Mouse (Mus musculus) ZHBTc4 (cell line): ENCODE measurements around the gene Wbp2.
A peak's percentile ranks its signal among the peaks of the same experiment; 100 is the strongest.
"Not testable (repeated sequence)": the region's sequence is repeated elsewhere in the genome, so short reads cannot be mapped to it uniquely, and the experiment has no call there.

Experiments used
- DNase-seq: peaks from one replicate; pipeline ENCODE4 v3.0.0-alpha.2; 2011; ENCODE audit warnings: low read depth, low spot score

The Wbp2 gene

GRCm38 (mm10) chr11:116109441-116110081 lies 22.8 kb upstream of the Wbp2 start:
- DNase-seq, result peak; percentile 62

DNA sequence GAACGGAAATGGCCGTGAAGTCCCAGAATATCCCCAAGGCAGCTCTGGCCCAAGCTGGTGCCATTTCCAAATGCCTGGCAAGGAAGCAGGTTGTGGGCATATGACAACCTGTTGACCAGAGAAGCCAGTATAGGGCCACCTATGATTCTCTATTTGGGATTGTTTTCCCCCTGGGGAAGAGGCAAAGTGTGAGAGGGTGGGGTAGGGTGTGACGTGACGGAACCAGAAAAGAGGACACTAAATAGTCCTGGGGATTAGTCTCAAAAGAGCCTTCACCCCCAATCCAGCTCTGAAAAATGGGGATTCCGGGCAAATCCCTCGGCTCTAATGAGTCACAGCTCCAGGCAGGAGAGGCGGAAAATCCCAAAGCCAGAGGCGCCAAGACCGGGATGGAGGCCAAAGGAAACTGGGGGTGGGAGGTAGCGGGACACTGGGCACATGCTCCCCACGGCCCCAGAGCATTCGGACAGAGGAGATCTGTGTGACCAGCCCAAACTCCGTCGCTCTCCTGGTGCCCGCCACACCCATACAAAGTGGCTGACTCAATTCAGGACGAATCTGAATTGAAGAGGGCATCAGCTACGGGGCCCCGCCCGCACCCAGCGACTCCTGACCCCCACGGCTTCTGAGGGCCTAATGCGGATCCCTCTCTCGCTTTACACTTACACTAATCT lies 21.8 kb upstream of the Wbp2 start:
- no peak for DNase-seq

GRCm38 (mm10) chr11:116107777-116108285 lies 21.0 kb upstream of the Wbp2 start:
- DNase-seq, result peak; percentile 36

DNA sequence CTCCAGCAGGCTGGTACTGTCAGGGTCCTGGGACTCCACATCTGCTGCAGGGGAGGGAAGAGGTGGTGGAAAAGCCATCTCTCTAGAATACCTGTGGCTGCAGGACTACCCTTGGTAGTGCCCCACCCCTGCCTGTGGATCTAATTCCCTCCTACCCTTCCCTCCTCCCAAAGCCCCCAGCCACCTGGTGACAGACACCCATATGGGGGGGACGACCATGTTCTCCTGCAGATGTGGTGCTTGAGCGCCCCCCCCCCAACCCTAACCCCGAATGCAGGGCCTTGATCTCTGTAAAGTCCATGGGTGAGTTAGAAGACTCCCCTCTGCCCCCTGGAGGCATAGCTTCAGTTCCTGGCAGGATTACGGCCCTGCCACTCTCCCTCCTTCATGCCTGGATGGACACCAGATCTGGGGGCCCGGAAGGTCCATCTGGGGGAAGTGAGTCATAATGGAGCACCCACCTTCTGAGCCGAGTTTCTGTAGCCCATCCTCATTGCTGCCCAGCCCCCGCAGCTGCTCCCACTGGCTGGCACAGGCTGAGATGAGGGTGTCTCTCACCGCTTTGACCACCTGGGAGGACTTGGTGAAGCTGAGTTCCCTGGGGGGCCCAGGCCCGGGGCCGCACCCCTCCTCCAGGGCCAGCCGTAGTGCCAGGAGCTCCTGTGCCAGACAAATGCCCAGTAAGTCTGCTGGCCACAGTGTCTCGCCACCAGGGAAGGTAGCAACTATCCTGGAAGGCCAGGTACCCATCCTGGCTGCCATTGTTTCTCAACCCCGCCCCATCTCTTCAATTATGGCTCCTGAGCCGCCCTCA lies 20.4 kb upstream of the Wbp2 start:
- DNase-seq, result no peak

DNA sequence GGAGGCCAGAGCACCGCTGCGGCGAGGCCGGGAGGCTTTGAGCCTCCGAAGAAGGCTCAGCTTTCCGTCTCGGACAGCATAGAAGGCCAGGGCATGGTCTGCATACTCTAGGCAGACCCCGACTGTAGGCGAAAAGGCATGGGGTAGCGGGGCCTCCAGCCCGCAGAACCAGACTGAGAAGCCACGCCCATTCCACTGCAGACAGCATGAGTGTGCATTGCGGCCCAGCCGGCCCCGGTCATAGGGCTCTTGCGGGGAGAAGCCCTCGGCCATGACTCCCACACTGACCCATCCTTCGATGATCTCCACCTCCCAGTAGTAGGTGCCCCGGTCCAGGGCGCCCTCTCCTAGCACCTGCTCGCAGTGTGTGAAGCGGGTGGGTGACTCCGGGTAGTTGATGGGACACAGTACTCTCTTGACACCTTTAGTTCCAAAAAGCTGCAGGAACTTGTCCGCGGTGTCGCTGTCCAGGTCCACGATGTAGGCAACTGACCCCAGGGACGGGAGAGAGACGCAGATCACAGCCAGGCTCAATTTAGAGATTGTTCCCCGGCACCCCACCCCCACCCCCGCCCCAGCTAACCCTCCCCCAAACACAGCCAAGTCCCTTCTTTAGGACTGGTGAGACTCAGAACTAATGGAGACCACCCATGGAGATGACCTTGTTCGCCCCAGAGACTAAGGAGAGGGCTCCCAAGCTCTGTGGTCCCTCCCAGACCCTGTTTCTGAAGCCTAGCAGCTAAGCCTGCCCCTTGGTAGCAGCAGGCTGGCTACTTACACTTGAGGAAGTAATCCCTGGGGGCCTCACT lies 19.6 kb upstream of the Wbp2 start:
- DNase-seq, result peak; percentile 80

GRCm38 (mm10) chr11:116105065-116105464 lies 18.3 kb upstream of the Wbp2 start:
- no peak for DNase-seq

- DNase-seq, result peak; percentile 89
Measured at GRCm38 (mm10) chr11:116104006-116104646, 17.3 kb upstream of the Wbp2 start.

- DNase-seq, result no peak
Measured at GRCm38 (mm10) chr11:116103572-116103971, 16.8 kb upstream of the Wbp2 start.

DNA sequence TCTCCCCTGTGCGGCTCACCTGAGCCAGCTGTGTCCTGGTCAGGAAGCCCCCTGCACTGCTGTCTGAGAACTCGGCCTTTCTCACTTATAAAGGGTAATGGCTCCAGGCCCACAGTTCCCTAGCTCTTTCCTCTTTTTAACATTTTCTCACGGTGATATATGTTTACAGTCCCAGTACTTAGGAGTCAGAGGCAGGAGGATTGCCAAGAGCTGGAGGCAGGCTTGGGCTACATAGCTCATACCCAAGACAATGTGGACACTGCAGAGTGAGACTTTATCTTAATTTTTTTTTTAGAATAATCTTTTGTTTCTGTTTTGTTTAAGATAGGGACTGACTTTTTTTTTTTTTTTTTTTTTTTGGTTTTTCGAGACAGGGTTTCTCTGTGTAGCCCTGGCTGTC lies 15.7 kb upstream of the Wbp2 start:
- DNase-seq, result no peak

GRCm38 (mm10) chr11:116101931-116102381 lies 15.2 kb upstream of the Wbp2 start:
- peak; percentile 37 for DNase-seq

GRCm38 (mm10) chr11:116100839-116101238 lies 14.0 kb upstream of the Wbp2 start:
- DNase-seq, result no peak

DNA sequence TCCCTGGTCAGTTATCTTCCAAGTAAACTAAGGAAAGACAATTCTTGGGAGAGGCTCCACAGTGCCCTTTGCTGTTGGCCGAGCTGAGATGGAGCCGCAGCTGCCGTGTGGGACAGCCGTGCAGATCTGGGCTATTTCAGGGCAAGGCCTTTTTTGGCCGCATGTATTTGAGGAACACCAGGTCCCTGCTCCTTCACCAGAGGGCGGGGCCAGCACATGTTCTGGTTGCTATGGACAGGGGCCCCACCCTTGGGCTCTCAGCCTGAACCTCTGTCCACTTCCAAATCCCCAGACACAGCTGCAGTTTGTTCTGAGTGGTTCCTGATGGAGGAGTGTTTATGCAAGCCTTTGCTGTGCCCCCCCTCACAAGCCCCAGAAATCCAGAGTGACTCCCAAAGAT lies 13.6 kb upstream of the Wbp2 start:
- peak; percentile 26 for DNase-seq

DNA sequence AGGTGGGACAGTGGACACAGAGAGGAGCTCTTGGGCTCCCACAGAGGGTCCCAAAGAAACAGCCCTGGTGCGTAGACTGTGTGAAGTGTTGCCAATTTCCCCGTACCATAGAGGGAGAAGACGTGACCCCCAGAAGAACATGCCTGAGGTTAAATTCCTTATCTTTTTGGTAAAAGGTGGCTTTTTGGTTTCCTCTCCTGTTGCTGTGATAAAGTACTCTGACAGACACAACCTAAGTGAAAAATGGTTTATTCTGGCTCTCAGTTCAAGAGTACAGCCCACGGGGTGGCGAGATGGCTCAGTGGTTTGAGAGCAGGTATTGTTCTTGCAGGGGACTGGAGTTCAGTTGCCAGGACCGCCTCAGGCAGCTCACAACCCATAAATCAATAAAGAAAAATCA lies 12.7 kb upstream of the Wbp2 start:
- no peak for DNase-seq

GRCm38 (mm10) chr11:116098711-116099460 lies 12.1 kb upstream of the Wbp2 start:
- DNase-seq, result no peak

- peak; percentile 97 for DNase-seq
Measured at GRCm38 (mm10) chr11:116096213-116097108, 9.7 kb upstream of the Wbp2 start.

GRCm38 (mm10) chr11:116095573-116095972 lies 8.8 kb upstream of the Wbp2 start:
- DNase-seq, result no peak

- no peak for DNase-seq
Measured at GRCm38 (mm10) chr11:116093771-116094565, 7.2 kb upstream of the Wbp2 start.

DNA sequence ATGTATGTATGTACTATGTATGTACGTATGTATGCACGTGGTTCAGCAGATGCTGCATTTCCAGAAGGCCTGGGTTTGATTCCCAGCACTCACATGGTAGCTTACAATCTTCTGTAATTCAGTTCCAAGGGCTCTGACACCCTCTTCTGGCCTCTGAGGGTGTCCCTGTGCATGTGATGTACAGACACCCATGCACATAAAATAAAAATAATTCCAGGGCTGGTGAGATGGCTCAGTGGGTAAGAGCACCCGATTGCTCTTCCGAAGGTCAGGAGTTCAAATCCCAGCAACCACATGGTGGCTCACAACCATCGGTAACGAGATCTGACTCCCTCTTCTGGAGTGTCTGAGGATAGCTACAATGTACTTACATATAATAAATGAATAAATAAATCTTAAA lies 6.2 kb upstream of the Wbp2 start:
- DNase-seq, result not testable (repeated sequence)
